Mouse (Mus musculus) induced T-regulatory cell, adult 2 months (primary cell): ENCODE data around the gene Aida.
A peak's percentile ranks its signal among the peaks of the same experiment; 100 is the strongest.
"Not testable (repeated sequence)": the region's sequence is repeated elsewhere in the genome, so short reads cannot be mapped to it uniquely, and the experiment has no call there.

Experiments used
- DNase-seq: peaks from one replicate; pipeline ENCODE4 v3.0.0-alpha.2; 2012; ENCODE audit warnings: low read depth

Gene Aida

DNA sequence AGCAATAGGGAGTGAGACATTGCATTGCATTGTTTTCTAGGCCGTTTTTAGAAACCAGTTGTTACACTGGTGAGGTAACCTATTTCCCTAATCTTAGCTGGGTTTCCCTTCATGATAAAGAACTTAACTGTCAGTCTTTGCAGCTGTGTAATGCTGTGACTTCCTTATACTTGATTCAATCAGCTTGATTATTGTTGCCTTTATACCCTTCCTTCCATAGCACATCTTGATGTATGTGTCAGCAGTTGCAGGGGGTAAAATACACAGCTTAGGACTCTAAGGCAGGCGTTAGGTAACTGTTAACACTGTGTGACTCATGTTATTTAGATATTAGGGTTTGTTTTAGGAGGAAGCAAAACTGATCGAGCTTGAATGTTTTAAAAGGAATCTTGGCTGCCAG, 24.3 kb downstream of the Aida start:
- DNase-seq = no peak

DNA sequence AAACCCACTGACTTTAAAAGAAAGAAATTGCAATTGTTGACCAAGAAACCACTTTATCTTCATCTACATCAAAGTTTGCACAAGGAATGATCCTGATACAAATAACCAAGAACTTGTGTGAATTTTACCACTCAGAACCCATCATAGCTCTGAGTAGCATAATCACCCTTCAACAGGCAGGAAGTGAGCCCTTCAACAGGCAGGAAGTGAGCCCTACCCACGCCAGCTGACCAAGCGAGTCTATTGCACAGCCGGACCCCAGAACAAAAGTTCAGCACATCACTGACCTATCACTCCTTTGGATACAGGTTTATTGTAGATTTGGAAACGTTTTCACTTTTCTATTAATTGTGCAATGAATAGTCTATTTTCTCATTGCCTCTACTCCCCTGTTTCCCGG, 26.1 kb downstream of the Aida start:
- DNase-seq = not testable (repeated sequence)

DNA sequence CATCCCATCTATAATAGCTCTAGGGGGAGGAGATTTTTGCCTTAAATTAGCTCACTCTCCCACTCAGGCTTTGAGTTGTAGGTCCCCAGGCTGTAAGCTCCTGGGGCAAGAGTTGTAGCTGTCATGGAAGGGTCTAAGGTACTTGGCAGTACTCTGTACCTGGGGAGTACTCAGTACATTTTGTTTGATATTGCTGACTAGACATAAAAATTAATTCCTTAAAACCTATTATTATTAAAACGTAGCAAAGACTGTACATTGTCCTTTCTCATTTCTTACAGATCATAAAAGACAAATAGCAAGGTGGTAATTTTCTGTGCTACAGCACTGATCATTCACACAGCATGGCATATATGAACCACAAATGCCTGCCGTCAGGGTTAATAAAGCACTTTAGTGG, 27.5 kb downstream of the Aida start:
- no peak for DNase-seq

DNA sequence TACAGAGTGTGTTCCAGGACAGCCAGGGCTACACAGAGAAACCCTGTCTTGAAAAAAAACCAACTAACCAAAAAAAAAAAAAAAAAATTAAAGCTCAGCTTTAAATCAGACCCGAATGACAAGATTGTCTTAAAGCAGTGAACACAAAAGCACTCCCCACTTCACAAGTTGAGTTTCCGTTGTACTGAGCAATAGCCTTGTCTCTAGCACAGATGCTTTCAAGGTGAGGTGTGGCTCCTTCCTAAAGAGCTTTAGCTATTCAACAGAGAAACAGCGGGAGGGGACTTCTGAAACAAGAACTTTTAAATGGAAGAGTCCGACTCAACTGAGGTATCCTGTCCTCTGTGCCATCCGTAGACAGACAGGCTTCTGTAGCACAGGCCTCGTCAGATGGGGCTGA, 28.0 kb downstream of the Aida start:
- no peak for DNase-seq

DNA sequence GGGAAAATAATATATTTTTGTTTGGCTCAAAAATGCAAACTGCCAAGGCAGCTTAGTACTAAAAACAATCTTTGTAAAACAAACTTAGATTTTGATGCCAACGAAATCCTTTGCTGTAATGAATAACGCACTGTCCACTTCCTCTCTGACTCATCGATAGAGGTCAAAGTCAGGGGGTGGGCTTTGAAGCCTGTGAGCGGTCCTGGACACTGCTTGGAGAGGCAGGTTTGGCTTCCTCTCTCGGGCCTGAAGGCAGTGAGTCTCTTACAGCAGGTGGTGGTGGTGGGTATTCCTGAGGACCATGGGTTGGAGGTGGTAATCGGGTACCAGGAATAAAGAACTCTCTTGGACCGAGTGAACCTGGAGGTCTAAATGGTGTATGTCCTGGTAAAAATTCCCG, 30.8 kb downstream of the Aida start:
- no peak for DNase-seq

DNA sequence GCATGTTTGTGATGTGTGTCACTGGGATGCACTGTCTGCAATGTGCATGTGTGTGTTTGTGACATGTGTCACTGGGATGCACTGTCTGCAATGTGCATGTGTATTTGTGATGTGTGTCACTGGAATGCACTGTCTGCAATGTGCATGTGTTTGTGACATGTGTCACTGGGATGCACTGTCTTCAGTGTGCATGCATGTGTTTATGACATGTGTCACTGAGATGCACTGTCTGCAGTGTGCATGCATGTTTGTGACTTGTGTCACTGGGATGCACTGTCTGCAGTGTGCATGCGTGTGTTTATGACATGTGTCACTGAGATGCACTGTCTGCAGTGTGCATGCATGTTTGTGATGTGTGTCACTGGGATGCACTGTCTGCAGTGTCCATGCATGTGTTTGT, 46.5 kb downstream of the Aida start:
- DNase-seq = not testable (repeated sequence)

DNA sequence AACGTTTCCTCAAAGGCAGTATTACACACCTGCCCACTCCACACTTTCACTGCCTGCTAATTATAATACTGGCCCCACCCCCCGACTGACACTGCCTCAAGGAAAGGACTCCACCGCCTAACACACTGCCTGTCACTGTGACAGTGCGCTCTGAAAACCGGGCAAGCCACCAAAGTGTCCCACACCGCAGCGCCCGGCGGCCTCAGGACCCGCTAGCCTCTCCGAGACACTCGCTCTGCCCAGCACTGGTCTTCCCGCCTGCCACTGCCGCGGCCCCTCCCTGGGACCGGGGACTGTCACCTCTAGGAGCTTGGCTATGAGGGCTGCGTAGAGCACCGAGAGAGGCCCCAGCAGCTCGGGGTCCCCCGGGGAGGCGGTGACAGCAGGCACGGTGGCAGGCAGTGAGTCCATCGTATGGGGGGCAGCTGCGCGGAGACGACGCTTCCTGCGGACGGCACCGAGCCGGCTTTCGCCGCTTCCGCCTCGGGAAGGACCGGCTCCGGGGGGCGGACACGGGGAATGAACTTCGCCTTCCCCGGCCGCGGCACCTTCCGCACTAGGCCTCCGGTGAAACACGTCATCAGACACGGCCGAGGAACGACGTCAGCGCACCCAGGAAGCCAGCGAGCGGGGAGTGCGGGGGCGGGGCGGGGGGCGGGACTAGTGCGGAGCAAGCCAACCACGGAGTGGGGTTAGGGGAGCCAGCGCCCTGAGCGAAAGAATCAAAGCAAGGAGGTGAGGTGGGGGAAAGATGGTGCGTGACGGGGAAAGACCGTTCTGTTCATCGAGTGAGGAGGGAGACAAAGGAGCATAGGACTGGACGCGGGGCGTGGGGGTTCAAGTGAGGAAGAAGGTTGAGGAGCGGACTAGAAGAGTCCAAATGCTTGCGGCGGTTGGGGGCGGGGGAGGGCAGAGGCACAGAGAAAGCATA, 48.8 kb downstream of the Aida start:
- peak; percentile 97 for DNase-seq

DNA sequence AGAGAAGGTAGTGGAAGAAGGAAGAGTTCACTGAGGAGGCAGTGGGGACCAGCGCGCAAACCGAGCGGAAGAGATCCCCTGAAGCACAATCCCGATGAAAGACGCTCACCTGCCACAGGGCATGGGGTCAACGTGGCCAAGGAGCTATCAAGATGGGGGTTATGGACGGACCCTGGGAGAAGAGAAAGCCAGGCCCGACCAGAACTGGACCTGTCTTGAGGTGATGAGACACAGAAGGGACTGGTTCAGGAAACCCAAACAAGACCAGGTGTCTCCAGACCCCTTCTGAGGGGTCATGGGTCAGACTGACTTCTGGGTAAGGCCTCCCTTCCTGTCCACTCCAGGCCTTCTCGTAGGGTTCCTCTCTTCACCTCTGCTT, 49.4 kb downstream of the Aida start:
- DNase-seq = no peak

DNA sequence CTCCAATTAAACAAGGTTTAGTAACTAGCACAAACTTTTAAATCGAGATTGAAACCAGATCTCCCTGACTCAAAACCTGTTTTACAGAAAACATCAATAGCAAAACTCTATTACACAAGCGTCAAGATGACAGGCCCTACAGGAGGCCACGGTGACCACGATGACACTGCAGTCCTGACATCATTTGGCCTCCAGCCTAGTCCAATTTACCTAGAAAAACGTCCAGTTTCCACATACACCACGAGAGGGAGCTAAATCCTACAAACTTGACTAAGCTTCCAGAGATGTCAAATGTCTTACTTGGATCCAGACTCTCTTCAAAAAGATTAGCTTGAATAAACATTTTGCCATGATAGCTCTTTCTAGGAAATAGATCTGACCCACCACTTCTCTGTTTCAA, 53.5 kb downstream of the Aida start:
- DNase-seq = peak; percentile 87

DNA sequence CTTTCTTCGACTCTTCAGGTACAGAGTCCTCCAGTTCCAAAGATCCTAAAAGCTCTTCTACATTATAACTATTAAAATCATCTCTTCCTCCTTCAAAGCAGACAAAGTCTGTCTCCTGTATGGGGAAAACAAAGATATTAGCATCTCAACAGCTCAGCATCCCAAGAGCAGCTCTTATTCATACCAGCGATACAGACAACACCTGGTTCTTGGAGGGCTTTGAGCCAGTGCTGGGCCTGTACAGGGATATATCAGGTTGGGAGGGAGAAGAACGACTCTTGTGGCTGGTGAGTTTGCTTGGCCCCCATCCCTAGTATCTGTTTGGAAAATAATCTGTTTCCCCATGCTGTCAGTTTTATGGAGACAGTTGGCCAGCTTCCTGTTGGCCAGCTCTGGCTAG, 62.5 kb downstream of the Aida start:
- no peak for DNase-seq

DNA sequence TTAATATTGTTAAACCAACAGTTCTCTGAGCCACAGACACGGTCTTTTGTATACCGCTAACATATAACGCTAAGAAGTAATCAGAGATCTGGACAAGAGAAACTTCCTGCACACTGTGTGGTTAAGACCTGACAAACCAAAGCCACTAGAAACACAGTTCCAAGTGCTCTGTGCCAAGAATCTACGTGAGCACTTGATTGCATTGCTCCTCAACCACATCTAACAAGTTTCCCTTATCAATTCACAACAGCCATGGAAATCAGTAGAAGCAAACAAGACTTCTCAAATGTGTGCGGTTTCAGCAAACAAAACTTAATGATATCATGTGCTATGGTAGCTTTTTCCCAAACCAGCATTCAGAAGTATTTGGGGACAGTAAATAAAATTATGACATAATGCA, 65.9 kb downstream of the Aida start:
- DNase-seq = no peak

DNA sequence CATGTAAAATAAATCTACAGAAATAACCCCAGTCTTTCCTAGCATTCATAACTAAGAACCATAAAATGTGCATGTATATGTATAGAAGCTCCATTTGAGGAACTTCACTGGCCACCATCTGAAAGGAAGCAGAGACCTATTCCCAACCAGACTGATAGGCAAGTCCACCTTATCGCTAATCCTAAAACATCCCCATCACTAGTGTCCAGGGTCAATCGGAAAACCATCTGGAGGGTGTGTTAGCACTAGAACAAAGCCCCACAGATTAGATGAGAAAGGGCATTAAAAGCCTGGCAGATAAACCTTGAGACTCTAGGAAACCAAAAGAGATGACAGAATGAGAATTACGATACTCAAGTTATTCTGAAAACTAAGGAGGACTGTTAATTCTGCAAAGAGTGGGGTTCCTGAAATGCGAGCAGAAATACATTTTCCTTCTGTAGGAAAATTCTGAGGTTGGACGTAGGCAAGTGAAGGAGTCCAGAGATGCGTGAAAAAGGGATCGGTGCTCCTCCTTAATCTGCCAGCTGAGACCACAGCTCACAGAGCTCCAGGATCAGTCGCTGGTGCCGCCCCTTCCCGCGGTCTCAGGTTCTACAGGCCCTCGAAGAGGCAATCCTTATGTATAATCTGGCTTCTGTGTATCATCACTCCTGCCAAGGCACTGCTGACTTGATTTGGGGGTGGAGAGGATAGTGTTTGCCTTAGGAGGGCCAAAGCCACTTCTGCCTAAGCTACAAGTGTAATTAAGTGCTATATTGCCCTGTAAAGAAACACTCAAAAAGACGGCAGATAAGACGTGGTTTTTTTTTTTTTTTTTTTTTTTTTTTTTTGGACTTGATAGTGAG, 66.6 kb downstream of the Aida start:
- no peak for DNase-seq

DNA sequence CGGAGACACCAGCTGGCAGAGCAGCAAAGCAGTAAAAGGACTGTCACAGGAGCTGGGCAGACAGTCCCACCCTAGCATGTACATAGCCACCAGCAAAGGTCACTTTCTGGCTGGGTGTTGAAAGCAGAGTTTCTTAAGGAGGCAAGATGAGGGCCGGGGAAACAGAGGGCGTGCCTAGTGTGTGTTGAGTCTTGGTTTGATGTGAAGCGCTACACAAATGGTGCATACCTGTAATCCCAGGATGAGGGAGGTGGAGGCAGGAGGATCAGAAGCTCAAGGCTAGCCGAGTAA, 67.1 kb downstream of the Aida start:
- DNase-seq = no peak

DNA sequence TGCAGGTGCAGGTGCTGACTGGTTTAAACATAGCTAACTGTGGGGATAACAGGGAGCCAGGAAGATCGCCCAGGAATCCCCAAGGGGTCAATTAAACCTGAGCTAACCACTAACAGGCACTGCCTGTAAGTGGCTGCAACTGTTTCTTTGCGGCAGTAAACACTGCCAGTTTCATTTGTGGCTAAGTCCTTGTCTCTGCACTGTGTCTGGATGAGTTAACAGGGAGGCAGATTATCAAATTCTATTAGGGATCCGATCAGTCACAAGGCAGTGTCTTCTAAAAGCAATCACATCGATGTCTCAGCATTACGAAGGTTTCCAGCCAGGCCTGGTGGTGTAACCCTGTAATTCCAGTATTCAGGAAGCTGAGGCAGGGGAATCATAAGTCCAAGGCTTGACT, 70.0 kb downstream of the Aida start:
- DNase-seq = no peak

DNA sequence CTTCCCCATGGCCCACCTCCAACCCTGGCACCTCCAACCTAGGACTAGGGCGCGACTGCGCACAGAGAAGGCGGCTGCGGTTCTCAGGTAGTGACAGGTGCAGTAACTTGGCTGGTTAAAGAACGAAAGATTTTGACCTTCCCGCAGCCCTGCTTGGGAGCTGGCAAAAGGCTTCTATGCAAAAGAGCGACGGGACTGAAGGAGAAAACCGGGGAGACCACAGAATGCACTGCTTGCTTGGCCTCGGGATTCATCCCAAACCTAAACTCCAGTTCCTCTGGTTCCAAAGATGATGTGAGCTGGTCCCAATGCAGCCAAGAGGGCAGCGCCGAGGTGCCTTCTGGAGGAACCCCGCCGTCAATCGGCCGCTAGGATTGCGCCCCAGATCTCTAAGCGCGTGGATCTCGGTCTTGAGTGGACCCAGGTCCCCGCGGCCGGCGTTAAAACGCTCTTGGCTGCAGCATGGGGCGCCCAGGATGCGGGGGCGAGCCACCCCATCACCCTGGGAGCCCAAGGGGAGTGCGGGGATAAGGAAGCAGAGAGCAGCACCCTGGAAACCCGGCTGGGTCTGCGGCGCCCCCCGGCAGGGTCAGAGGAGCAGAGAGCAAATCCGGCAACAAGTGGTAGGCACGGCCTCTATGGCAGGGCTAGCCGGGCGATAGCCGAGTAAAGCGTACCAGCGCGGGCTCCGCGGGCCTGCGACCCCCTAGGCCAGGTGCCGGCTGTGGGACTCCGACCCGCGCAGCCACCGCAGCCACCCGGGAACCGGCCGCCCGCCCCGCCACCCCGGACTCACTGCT, 72.4 kb downstream of the Aida start:
- DNase-seq = peak; percentile 68

DNA sequence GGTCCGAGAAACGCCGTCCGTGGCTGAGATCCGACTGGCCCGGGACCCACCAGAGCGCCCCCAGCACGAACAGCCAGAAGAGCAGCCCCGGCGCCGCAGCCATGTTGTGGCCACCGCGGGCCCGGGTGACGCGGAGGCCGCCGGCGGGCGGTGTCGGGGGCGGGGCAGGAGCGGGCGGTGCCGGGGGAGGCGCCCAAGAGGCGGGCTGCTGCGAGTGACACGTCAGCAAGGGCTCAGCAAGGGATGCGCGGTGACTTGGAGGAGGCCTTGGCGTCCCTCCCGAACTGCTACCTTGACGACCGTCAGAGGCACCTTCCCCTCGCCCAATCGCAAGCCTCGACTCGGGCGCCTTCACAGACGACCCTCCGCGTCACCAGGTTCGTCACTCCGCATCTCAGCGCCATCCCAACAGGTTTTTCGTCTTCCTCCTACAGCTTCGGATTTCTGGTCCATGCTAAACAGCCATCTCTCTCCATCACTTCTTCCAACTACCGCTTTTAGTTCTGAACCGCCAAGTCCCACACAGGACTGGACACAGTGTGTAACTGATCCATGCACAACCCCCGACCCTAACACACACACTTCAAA, 73.1 kb downstream of the Aida start, which contains the start of gene Mia3:
Gene Mia3 (minus strand): TSS at position 127 of the 588 bp plus-strand sequence.
- DNase-seq = peak; percentile 96

DNA sequence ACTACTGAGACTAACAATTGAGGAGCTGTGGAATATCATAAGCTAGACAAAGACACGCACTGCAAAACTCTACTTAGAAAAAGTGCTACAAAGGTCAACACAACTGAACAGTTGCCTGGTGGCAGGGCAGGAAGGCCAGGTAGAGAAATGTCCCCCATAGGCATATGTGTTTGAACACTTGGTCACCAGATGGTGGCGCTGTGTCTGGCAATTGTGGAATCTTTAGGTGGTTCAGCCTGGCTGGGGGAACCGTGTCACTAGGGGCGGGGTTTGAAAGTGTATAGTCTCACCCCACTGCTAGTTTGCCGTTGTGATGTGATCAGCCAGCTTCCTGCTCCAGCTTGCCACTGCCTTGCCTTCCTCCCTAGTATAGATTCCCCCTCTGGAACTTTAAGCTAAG, 78.3 kb downstream of the Aida start:
- DNase-seq = peak; percentile 28
